In the genomic region with DNA sequence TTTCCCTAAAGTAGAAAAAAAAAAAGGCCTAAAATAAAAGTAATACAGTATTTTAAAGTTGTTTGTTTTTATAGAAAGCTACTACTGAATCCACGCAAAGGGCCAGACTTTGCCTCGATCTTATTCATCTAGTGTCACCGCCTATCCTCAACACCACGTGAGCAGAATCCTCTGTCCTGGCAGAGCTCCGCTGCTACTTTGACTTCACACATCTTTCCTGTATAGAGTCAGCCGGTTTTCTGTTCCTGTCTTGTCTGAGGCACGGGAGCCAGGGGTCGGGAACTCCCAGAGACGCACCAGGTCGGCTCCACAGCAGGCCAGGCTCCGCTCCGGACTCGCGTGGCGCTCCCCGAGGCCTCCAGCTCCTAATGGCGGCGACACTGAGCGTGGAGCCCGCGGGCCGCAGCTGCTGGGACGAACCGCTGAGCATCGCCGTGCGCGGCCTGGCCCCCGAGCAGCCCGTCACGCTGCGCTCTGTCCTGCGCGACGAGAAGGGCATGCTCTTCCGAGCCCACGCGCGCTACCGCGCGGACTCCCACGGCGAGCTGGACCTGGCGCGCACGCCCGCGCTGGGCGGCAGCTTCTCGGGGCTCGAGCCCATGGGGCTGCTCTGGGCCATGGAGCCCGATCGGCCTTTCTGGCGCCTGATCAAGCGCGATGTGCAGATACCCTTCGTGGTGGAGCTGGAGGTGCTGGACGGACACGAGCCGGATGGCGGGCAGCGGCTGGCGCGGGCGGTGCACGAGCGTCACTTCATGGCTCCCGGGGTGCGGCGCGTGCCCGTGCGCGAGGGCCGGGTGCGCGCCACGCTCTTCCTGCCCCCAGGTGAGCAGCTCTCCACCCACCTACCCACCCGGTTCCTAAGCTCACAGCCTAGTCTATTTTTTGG, we compare ENCODE assay signal across 8 mouse cellular contexts. TPM values are rescaled to one million over a fixed set of nuclear protein-coding genes. Genes with fewer than 3 reads are reported as not detected.
A peak's percentile ranks its signal among the peaks of the same experiment; 100 is the strongest.
DNase-seq lines count a peak whose midpoint lies in the region; ATAC-seq and TF ChIP-seq lines count a peak whose summit lies in the region.
"Not testable (repeated sequence)": the region's sequence is repeated elsewhere in the genome, so short reads cannot be mapped to it uniquely, and the experiment has no call there.

TSS of gene Acot6 (plus strand) at position 51 of the 889 bp plus-strand sequence.

- not testable (repeated sequence) for TF ChIP-seq CTCF in E14TG2a.4 (conservative IDR thresholded peaks at IDR 0.05; ENCODE audit: low read length); cerebellum, adult 2 months (IDR thresholded peaks at IDR 0.05; ENCODE audit: borderline replicate concordance, insufficient read depth, low read depth, low read length)

- peak within 1 kb of the TSS; percentile 78 for H3K4me3 ChIP-seq in E14TG2a.4 (replicated peaks; ENCODE audit: low read length)
- H3K4me3 ChIP-seq in cerebellum, adult 2 months (replicated peaks; ENCODE audit: insufficient read depth, low read depth, low read length) = peak within 1 kb of the TSS; percentile 56
- H3K4me3 ChIP-seq in forebrain, embryonic 15.5 days = peak within 1 kb of the TSS; percentile 60
- peak within 1 kb of the TSS; percentile 61 for H3K4me3 ChIP-seq in liver, embryonic 15.5 days (replicated peaks)
- peak within 1 kb of the TSS; percentile 59 for H3K4me3 ChIP-seq in stomach, embryonic 16.5 days (replicated peaks; ENCODE audit: low read length)

- H3K9ac ChIP-seq in forebrain, embryonic 15.5 days (replicated peaks) = peak within 1 kb of the TSS; percentile 66
- peak within 1 kb of the TSS; percentile 43 for H3K9ac ChIP-seq in liver, embryonic 15.5 days
- peak within 1 kb of the TSS; percentile 76 for H3K9ac ChIP-seq in stomach, embryonic 16.5 days (ENCODE audit: low read length)

- ATAC-seq in forebrain, embryonic 15.5 days (replicated peaks) = peak; percentile 86
- not testable (repeated sequence) for ATAC-seq in liver, embryonic 15.5 days (ENCODE audit: insufficient read depth)
- peak; percentile 72 for ATAC-seq in stomach, embryonic 16.5 days (ENCODE audit: insufficient read depth, low FRiP score)

- peak within 1 kb of the TSS; percentile 85 for H3K4me2 ChIP-seq in forebrain, embryonic 15.5 days (replicated peaks)
- peak within 1 kb of the TSS; percentile 87 for H3K4me2 ChIP-seq in liver, embryonic 15.5 days
- H3K4me2 ChIP-seq in stomach, embryonic 16.5 days (ENCODE audit: low read depth, low read length) = peak within 1 kb of the TSS; percentile 82

- H3K4me1 ChIP-seq in E14TG2a.4 (replicated peaks; ENCODE audit: low read depth, low read length); cerebellum, adult 2 months (ENCODE audit: control insufficient read depth, insufficient read depth, low read length); forebrain, embryonic 15.5 days; stomach, embryonic 16.5 days (ENCODE audit: control insufficient read depth, insufficient read depth, low read length): not testable (repeated sequence)
- peaks cover 25% of the 10 kb centered on the region for H3K4me1 ChIP-seq in liver, embryonic 15.5 days (replicated peaks)

- not testable (repeated sequence) for TF ChIP-seq POLR2A in cerebellum, adult 2 months (IDR thresholded peaks at IDR 0.05; ENCODE audit: borderline replicate concordance, insufficient read depth, low read length)

- H3K9me3 ChIP-seq in E14TG2a.4 (ENCODE audit: low read length); forebrain, embryonic 15.5 days; liver, embryonic 15.5 days (replicated peaks); stomach, embryonic 16.5 days (replicated peaks; ENCODE audit: control insufficient read depth, low read length): not testable (repeated sequence)

- H3K27ac ChIP-seq in cerebellum, adult 2 months (ENCODE audit: insufficient read depth, low read length) = peak within 1 kb of the TSS; percentile 4; the same call in 1 of the 2 replicates
- H3K27ac ChIP-seq in forebrain, embryonic 15.5 days (replicated peaks) = peak within 1 kb of the TSS; percentile 46
- H3K27ac ChIP-seq in liver, embryonic 15.5 days (replicated peaks) = not testable (repeated sequence)
- H3K27ac ChIP-seq in stomach, embryonic 16.5 days (ENCODE audit: low read length) = peak within 1 kb of the TSS; percentile 46; the same call in 1 of the 2 replicates

- not testable (repeated sequence) for H3K36me3 ChIP-seq in E14TG2a.4 (ENCODE audit: insufficient read depth, low read length); forebrain, embryonic 15.5 days; liver, embryonic 15.5 days (replicated peaks); stomach, embryonic 16.5 days (ENCODE audit: control insufficient read depth, insufficient read depth, low read length)

- WGBS in cerebellum, adult 2 months = under 1% methylated on average over 80 of the region's 80 CpGs
- under 1% methylated on average over 80 of the region's 80 CpGs for WGBS in forebrain, embryonic 15.5 days
- under 1% methylated on average over 80 of the region's 80 CpGs for WGBS in liver, embryonic 15.5 days (ENCODE audit: insufficient replicate concordance)
- under 1% methylated on average over 79 of the region's 80 CpGs for WGBS in stomach, embryonic 16.5 days

- intact Hi-C loops in heart, postnatal 25 days (cut with DNase I) = not testable (repeated sequence)

- DNase-seq in cerebellum, adult 2 months = peak; percentile 49 to 69
- peak; percentile 4 for DNase-seq in heart, postnatal 25 days (ENCODE audit: low spot score)
- peak; percentile 53 to 65 for DNase-seq in kidney, postnatal 36 days
- peak; percentile 6 to 41 for DNase-seq in natural killer cell, adult 2 months (ENCODE audit: low spot score in 2 of 2)

- H3K27me3 ChIP-seq in E14TG2a.4 (ENCODE audit: insufficient read depth, low read length) = peaks cover 33% of the 10 kb centered on the region
- H3K27me3 ChIP-seq in cerebellum, adult 2 months (ENCODE audit: control insufficient read depth, insufficient read depth, low read length); forebrain, embryonic 15.5 days; liver, embryonic 15.5 days; stomach, embryonic 16.5 days (ENCODE audit: control insufficient read depth, insufficient read depth, low read length): not testable (repeated sequence)

RNA-seq across cellular contexts. Expression of gene Acot6, which starts in this region (rescaled TPM):
- 5.5 and 6.6 TPM in 2 replicates for polyA plus RNA-seq in cerebellum, adult 2 months (2012; rRNA removed)
- polyA plus RNA-seq in forebrain, embryonic 15.5 days (2015; fragmentation: Nextera tagmentation; extraction: Ambion mirVana) = 1.2 TPM in 2 replicates
- total RNA-seq in heart, postnatal 25 days (2021) = 1 to 10 TPM; 2.2 to 2.4 TPM
- 0.44 and 0.66 TPM in 2 replicates for polyA plus RNA-seq in liver, embryonic 15.5 days (2015; fragmentation: Nextera tagmentation; extraction: Ambion mirVana)
- polyA plus RNA-seq in stomach, embryonic 16.5 days (2015; fragmentation: Nextera tagmentation; extraction: Ambion mirVana) = 1.3 and 1.4 TPM in 2 replicates

Comparison
In these comparisons a context has a peak if more than half of its experiments do, and no peak if none do; other contexts are left out.
1. DNase-seq: peak in every context shown above with its lines; median percentile 59 in cerebellum, adult 2 months; 59 in kidney, postnatal 36 days; 24 in natural killer cell, adult 2 months; 4 in heart, postnatal 25 days.